Mouse (Mus musculus): ENCODE results near the gene Asb9. TPM values are rescaled to one million over a fixed set of nuclear protein-coding genes. Genes with fewer than 3 reads are reported as not detected.

Asb9 gene
- under 1 TPM in 2 of 4 experiments, not detected in 2; 0.22 to 0.59 TPM for total RNA-seq (2022)

DNA sequence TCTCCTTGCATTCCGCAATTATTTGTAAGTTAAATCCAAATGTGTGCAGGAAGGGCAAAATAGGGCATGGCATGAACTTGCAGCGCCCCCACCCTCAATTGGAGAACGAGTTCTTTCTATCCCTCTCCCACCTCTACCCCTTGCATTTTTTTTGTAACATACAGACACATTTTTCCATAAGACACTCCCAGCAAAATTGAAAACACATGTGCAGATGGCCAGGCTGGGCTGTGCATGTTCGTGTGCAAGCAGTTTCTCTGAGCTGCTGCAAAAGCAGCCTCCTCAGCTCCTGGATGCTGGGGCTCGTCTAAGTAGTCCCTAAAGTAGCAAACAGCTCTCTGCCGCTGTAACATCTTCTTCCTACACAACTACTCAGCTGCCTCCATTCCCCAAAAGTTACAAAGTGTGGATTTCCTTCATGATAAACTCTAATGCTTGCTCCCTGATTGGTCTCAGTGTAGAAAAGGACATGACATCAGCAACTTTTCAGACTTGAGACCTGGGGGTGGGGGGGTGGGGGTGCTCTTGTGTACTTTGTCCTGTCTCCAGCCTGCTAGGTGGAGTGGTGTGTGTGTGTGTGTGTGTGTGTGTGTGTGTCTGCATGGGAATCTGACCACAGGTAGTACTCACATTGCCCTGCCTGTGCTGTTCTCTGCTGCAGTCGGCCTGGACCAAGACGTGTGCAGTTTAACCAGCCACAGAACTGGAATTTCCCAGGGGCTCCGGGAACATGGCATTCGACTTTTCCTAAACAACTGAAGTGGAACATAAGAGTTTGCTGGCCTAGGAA lies at the start of gene Asb9:
Gene Asb9 (plus strand): TSS at position 619 of the 790 bp plus-strand sequence.
- no peak for DNase-seq (ENCODE audit: low spot score in 2 of 2)

- DNase-seq (ENCODE audit: low spot score in 2 of 2) = no peak
Observed at GRCm38 (mm10) chrX:164459205-164459878, 46.8 kb upstream of the Asb9 start.

GRCm38 (mm10) chrX:164502258-164502657 lies 3.9 kb upstream of the Asb9 start:
- DNase-seq (ENCODE audit: low spot score in 2 of 2) = no peak

- DNase-seq (ENCODE audit: low spot score in 2 of 2) = no peak
Observed at GRCm38 (mm10) chrX:164507068-164507467, 941 bp downstream of the Asb9 start.

DNA sequence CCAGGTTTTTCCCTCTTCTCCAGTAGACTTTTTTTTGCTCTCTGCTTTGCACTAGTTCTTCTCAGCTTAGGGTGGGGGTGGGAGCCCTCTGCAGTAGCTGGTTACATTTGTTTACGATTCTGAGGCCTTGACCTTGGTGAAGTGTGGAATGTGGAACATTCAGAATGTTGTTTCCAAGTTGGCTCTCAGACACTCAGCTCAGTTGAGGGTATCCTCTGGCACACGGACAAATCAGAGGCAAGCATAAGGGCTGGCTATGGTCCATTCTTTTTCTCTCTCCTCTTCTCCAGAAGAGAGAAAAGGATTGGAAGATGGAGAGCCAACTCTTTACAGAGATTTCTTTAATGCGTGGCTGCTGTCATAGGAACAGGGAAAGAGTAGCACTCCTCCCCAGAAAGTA lies 2.6 kb downstream of the Asb9 start:
- no peak for DNase-seq (ENCODE audit: low spot score in 2 of 2)

DNA sequence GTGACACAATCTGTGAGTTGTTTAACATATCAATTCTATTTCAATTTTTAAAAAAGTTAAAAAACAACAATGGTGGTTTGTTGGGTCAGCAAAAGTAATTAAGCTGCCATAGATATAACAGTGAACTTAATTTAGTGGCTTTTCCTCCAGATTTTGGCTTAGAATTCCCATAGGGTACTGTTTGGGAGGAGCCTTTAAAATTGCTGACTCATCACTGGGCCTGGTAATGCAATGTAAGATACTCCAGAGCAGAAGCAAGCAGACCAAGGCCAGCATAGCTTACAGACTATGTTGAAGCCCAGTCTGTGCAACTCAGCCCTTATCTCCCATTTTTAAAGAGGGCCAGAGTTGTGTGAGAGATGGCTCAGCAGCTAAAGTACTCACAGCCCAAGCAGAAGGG lies 16.0 kb downstream of the Asb9 start:
- DNase-seq (ENCODE audit: low spot score in 2 of 2) = no peak

GRCm38 (mm10) chrX:164526566-164526965 lies 20.4 kb downstream of the Asb9 start:
- no peak for DNase-seq (ENCODE audit: low spot score in 2 of 2)

GRCm38 (mm10) chrX:164541436-164542317 lies 35.5 kb downstream of the Asb9 start:
- DNase-seq (ENCODE audit: low spot score in 2 of 2) = no peak

GRCm38 (mm10) chrX:164570195-164570594 lies 64.1 kb downstream of the Asb9 start:
- DNase-seq (ENCODE audit: low spot score in 2 of 2) = no peak

GRCm38 (mm10) chrX:164576967-164577366 lies 70.8 kb downstream of the Asb9 start:
- no peak for DNase-seq (ENCODE audit: low spot score in 2 of 2)

Other genes starting within 250 kb of the Asb9 start
- under 1 TPM; 0.12 to 0.52 (median 0.31) TPM for gene Bmx, start 248.1 kb upstream of the Asb9 start, total RNA-seq (2022)
- gene Pir, start 237.0 kb upstream of the Asb9 start, total RNA-seq (2022) = 1 to 10 TPM; 4.9 to 5.9 (median 5.2) TPM
- 1 to 10 TPM; 2.5 to 3.5 (median 2.8) TPM for gene Vegfd, start 132.9 kb upstream of the Asb9 start, total RNA-seq (2022)
- 1 to 10 TPM; 1.0 to 1.3 (median 1.2) TPM for gene Piga, start 86.5 kb upstream of the Asb9 start, total RNA-seq (2022)
- 100 to 1,000 TPM; 156 to 181 (median 167) TPM for gene Asb11, start 69.3 kb upstream of the Asb9 start, total RNA-seq (2022)